Mouse (Mus musculus) WW6 (cell line): ENCODE results near the gene Rtkn.

Experiments used
- DNase-seq: peaks from one replicate; pipeline ENCODE4 v3.0.0-alpha.2; 2013; ENCODE audit warnings: low read depth, low spot score

The Rtkn gene

DNA sequence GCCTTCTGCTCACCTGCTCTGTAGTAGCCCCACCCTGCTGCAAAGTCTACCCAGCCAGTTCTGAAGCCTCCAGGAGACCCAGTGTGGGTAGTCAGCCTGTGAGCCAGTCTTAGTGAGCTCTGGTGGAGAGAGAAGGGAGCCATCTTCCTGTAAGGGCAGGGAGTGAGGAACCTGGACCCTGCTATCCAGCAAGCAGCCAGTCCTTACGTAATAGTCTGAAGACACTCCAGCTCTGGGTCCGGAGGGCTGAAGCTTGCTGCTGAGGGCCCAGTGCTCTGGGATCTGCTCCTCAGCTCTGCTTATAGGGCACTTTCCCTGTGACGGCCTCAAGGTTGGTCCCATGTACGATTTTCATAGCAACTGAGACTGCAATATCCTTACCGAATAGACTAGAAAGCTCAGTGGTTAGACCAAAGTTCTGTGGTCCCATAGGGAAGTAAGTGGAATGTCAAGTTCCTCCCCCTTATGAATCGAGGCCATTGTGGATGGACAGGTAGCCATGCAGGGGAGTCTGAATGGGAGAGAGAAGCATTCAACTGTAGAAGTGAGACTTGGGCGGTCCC is at the start of gene Rtkn:
Gene Rtkn, plus strand, starts transcription at position 513 of the 563 bp plus-strand sequence.
- DNase-seq = no peak

- DNase-seq = no peak
Measured at GRCm38 (mm10) chr6:83086121-83087035, 48.9 kb upstream of the Rtkn start, which contains the start of gene Lbx2. Lbx2 (plus strand) TSS chr6:83086367.

DNA sequence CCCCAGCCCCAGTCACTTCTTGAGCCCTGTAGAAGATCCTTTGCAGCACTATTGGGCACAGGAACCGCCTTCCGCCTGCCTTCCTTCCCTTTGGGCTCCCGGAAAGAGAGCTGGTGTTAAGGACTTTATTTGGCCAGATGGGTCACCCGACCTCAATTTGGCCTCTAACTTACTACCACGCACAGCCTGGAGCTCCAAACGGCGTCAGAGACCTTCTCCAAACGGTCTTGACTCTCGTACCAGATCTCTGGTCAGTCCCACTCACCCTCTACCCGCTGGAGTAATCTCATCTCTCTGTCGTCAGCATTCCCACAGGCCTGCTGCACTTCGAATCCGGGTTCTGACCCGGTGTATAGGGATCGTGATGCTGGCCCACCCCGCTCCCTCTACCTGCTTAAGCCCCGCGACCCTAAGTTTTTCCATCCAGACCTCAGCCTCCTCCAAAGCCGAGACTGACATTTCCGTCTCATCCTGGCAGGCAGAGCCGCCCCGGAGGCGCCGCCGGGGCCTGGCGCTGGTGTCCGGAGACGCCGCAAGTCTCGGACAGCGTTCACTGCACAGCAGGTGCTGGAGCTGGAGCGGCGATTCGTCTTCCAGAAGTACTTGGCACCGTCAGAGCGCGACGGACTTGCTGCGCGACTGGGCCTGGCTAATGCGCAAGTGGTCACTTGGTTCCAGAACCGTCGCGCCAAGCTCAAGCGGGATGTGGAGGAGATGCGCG is 47.9 kb upstream of the Rtkn start:
- no peak for DNase-seq

DNA sequence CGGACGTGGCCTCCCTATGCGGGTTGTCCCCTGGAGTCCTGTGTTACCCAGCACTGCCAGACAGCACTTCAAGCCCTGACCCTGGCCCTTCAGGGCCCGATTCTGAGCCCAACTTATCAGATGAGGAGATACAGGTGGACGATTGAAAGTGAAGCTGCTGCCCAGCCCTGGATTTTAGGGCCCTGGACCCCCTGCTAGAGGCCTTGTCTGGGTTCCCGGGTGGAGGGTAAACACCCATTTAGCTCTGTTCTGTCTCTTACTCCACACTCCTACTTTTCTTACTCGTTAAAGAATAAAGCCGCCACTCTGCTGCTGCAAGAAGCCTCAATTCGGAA is 47.4 kb upstream of the Rtkn start:
- DNase-seq = no peak

DNA sequence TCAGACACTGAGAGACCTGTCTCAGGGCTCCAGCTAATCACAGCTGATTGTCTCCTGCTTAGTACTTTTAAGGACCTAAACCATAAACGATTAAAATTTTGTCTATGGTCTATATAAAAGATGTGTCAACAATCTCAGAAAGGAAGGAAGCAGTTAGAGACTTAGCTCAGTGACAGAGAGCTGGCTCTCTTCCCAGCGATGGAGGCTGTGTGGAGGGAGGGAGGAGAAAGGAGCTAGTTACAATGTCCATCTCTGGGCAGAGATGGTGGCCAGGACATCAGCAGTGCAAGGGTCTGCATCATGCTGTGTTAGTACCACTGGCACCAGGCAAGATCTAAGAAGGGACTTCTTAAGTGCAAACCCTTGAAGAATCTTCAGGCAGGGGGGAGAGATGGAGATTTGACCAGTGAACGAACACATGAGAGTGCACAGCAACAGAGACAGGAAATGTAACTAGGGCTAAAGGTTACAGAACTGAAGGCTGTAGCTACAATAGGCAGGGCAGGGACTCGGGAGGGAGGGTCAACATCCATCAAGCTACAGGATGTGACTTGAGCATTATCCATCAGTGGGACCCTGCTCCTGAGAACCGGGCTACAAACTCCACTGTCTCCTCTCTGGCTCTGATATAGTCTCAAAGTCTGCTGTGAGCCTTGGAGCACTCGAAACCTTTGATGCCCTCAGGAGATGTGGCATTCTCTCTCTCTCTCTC is 42.7 kb upstream of the Rtkn start:
- DNase-seq = no peak

- DNase-seq = no peak
Measured at GRCm38 (mm10) chr6:83095968-83096367, 39.3 kb upstream of the Rtkn start.

DNA sequence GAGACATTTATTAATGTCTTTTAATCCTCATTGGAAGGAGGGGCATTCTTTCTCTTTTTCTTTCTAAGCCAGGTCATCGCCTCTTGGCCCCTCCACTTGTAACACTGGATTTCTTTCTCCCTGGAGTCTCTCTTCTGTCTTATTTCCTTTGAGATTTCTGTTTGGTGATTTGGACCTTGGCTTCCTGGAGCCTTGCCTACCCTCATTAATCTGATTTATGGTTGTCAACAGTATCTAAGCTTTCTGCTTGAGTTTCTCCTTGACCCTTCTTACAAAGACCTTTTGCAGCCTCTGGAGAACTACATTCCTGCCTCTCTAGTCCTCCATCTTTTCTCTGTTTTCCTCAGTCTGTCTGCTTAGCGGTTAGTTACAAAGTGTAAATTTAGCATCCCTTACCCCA is 36.9 kb upstream of the Rtkn start:
- no peak for DNase-seq

GRCm38 (mm10) chr6:83101316-83101687 is 34.0 kb upstream of the Rtkn start, which contains the start of the genes Ccdc142 and Gm42688:
Ccdc142 (plus strand) TSS chr6:83101601.
Gm42688 (plus strand) TSS chr6:83101617.
- DNase-seq = no peak

GRCm38 (mm10) chr6:83101688-83102556 is 33.3 kb upstream of the Rtkn start:
- DNase-seq = no peak

GRCm38 (mm10) chr6:83103130-83103650 is 32.1 kb upstream of the Rtkn start:
- no peak for DNase-seq

DNA sequence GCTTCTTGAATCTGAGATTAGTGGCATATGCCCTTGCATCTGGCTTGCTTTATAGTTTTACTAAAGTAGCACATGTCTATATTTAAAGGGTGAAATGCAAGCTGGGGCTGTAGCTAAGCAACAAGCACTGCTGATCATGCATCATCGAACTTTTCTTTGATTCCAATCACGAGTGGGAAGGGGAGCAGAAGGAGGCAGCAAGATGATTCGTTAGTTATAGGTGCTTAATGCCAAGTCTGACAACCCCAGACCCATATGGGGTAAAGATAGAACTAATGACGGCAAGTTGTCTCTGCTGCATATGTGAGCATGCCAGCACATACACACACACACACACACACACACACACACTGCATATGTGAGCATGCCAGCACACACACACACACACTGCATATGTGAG is 31.1 kb upstream of the Rtkn start:
- DNase-seq = no peak

DNA sequence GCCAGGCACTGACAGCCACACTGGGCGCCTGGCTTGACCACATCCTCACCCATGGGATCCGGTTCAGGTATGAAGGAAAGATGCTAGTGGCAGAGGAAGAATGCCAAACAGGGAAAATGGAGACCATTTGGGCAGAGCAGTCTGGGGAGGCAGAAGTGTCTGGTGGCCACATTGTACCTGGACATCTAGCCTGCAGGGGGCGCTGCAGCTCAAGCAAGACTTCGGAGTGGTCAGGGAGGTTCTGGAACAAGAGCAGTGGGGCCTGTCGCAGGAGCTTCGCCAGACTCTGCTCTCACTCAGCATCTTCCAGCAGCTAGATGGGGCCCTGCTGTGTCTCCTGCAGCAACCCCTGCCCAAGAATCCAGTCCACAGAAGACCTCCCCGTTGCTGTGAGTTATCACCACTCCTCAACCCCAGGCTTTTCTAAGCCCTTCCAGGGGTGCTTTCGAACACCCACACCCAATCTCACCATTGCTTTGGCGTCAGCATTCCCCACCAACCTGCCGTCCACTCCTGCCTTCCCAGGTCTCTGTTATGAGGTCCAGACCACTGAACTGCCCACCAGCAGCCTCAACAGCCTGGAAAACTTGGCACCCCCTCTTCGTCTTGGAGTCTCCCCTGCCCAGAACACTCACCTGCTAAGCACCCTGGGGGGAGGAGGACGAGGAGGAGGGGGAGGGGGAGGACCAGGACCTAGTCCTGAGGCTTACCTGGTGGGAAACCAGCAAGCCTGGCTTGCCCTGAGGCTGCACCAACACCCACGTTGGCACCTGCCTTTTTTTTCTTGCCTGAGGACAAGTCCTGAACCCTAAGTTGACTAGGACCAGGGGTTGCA is 27.5 kb upstream of the Rtkn start:
- no peak for DNase-seq

DNA sequence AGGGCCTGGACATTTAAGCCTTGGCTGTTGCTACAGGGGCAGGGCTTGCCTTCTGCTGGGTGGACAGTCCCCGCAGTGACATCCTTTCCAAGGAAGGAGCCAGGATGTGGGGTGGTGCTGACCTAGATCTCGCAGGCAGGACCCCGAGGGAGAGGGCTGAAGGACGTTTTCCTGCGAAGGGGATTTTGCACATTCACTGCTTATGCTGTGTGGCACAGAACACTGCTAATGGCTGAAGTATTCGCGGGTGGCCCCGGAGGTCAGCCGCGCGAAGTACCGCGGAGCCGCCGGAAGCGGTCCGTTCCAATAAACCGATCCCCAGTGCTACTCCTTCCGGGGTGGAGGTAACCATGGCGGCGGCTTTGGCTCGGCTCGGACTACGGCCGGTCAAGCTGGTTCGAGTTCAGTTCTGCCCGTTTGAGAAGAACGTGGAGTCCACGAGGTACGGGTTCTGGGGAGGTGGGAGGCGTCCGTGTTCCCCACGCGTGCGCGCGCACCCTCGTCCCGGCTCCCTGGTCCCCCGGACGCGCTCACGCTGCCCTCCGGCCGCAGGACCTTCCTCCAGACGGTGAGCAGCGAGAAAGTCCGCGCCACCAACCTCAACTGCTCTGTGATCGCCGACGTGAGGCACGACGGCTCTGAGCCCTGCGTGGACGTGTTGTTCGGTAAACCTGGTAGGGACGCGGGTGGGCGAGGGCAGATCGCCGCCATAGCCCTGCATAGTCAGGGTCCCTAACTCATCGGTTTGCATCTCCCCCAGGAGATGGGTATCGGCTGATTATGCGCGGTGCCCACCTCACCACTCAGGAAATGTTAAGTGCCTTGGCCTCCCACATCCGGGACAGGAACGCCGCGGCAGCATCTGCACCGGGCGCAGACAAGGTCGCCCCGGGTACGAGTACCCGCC is 26.2 kb upstream of the Rtkn start, which contains the start of gene Mrpl53:
Gene Mrpl53, plus strand, starts transcription at position 279 of the 907 bp plus-strand sequence.
- no peak for DNase-seq

DNA sequence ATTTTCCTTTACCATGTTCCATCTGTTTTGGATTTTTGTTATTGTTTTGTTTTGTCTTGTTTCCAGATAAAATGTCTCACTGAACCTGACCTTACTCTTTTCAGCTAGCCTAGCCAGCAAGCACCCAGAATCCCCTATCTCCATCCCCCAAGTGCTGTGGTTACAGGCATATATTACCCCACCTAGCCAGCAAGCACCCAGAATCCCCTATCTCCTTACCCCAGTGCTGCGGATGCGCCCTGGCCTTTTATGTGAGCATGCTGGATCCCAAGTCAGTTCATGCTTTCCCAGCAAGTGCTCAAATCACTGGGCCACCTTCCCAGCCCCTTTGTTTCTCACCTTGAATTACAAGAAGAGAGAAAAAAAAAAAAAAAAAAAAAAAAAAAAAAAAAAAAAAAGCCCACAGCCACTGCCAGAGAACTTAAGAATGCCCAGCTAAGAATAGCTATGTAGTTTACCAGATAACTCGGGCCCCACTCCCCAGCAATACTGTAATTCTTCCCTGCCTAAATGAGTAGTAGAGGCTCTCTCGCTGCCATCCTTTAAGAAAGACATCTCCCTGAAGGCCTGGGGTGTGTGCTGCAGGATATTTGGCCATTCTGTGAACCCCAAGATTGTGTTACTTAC is 23.6 kb upstream of the Rtkn start:
- no peak for DNase-seq

GRCm38 (mm10) chr6:83115011-83115671 is 20.1 kb upstream of the Rtkn start, which contains the start of gene Mogs:
Mogs (plus strand) TSS chr6:83115496.
- DNase-seq = no peak

- no peak for DNase-seq
Measured at GRCm38 (mm10) chr6:83115682-83116372, 19.4 kb upstream of the Rtkn start.
